Mouse (Mus musculus): ENCODE measurements around the gene Hist1h2bn. TPM values are rescaled to one million over a fixed set of nuclear protein-coding genes. Genes with fewer than 3 reads are reported as not detected.

The Hist1h2bn gene
- total and polyA plus RNA-seq, 3 experiments, result 5.6 to 1,714 TPM; not detected in 1

GRCm38 (mm10) chr13:21751417-21751816, 2.5 kb upstream of the Hist1h2bn start:
- no peaks in the 10 kb centered on the region; the same call in 1 of the 2 replicates for H3K79me2 ChIP-seq (ENCODE audit: control insufficient read depth, insufficient read depth, low read length, poor library complexity)
- H3K4me3 ChIP-seq (ENCODE audit: control insufficient read depth in 1 of 2, insufficient read depth in 1 of 2, low read depth in 2 of 2, low read length in 2 of 2), result peak overlapping the region in 1 of 2 experiments; percentile 6; a peak in 1 of 4 replicates
- H3K9ac ChIP-seq (ENCODE audit: control insufficient read depth, low read depth, low read length, poor library complexity, severe bottlenecking), result peak overlapping the region; percentile 80
- peaks cover 0 to 32% of the 10 kb centered on the region in 2 experiments; a peak in 2 of 4 replicates for H3K36me3 ChIP-seq (ENCODE audit: control insufficient read depth in 1 of 2, insufficient read depth in 2 of 2, low read length in 2 of 2)
- TF ChIP-seq TBP (IDR thresholded peaks at IDR 0.05; ENCODE audit: low read depth, low read length), result peak; percentile 63; the same call in 1 of the 2 replicates
- TF ChIP-seq GATA1 (IDR thresholded peaks at IDR 0.05; ENCODE audit: low read depth, low read length), result no peak
- peak overlapping the region; percentile 94 for H3K27ac ChIP-seq (ENCODE audit: control insufficient read depth, low read depth, low read length)
- no peaks in the 10 kb centered on the region for H3K9me3 ChIP-seq (replicated peaks; ENCODE audit: insufficient read depth, low read length)
- H3K4me1 ChIP-seq (ENCODE audit: control insufficient read depth in 1 of 2, insufficient read depth in 2 of 2, low read length in 2 of 2), result peaks cover 0 to 14% of the 10 kb centered on the region in 2 experiments; a peak in 2 of 4 replicates
- DNase-seq (ENCODE audit: low read depth, low spot score), result peak; percentile 80
- no peaks in the 10 kb centered on the region for H3K27me3 ChIP-seq (ENCODE audit: control insufficient read depth in 1 of 2, insufficient read depth in 2 of 2, low read length in 2 of 2)

DNA sequence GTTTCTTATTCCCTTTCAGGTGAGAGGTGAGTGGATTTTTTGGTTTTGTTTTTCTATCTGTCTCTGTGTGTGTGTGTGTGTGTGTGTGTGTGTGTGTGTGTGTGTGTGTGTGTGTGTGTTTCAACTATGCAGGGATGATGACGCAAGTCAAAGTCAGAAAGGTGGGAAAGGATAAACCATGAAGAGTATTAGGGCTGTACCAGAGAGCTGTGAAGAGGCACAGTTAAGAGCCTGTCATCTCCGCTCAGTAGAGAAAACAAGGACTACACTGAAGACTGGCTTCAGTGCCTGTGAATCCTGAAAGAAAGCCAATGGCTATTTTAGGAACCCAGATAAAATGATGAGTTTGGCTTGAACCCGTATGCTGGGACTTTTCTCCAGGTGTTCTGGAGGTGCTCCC, 2.1 kb upstream of the Hist1h2bn start:
- Histone ChIP-seq H3K27ac (ENCODE audit: control insufficient read depth, low read depth, low read length) (peak overlapping the region; percentile 94), H3K4me1 (ENCODE audit: control insufficient read depth in 1 of 2, insufficient read depth in 2 of 2, low read length in 2 of 2) (peaks cover 0 to 12% of the 10 kb centered on the region in 2 experiments; a peak in 2 of 4 replicates), H3K9ac (ENCODE audit: control insufficient read depth, low read depth, low read length, poor library complexity, severe bottlenecking) (peak overlapping the region; percentile 80), H3K79me2 (ENCODE audit: control insufficient read depth, insufficient read depth, low read length, poor library complexity) (no peaks in the 10 kb centered on the region; the same call in 1 of the 2 replicates), H3K36me3 (ENCODE audit: control insufficient read depth in 1 of 2, insufficient read depth in 2 of 2, low read length in 2 of 2) (peaks cover 0 to 31% of the 10 kb centered on the region in 2 experiments; a peak in 2 of 4 replicates), H3K9me3 (replicated peaks; ENCODE audit: insufficient read depth, low read length) (no peaks in the 10 kb centered on the region), H3K4me3 (ENCODE audit: control insufficient read depth in 1 of 2, insufficient read depth in 1 of 2, low read depth in 2 of 2, low read length in 2 of 2) (peak overlapping the region; percentile 6 to 39), H3K27me3 (ENCODE audit: control insufficient read depth in 1 of 2, insufficient read depth in 2 of 2, low read length in 2 of 2) (no peaks in the 10 kb centered on the region)
- peak; percentile 81 for DNase-seq (ENCODE audit: low read depth, low spot score)
- TF ChIP-seq ZNF384 (IDR thresholded peaks at IDR 0.05; ENCODE audit: low read depth, low read length) (no peak), NRF1 (IDR thresholded peaks at IDR 0.05; ENCODE audit: insufficient read depth, low read depth, low read length, poor library complexity, severe bottlenecking) (no peak)

- TF ChIP-seq USF1 (IDR thresholded peaks at IDR 0.05; ENCODE audit: low read depth, low read length) (no peak), TBP (IDR thresholded peaks at IDR 0.05; ENCODE audit: low read depth, low read length) (peak; percentile 43; the same call in 1 of the 2 replicates)
- DNase-seq (ENCODE audit: low read depth, low spot score), result peak; percentile 82
- Histone ChIP-seq H3K4me1 (ENCODE audit: control insufficient read depth in 1 of 2, insufficient read depth in 2 of 2, low read length in 2 of 2) (peaks cover 0 to 10% of the 10 kb centered on the region in 2 experiments; a peak in 2 of 4 replicates), H3K4me3 (ENCODE audit: control insufficient read depth in 1 of 2, insufficient read depth in 1 of 2, low read depth in 2 of 2, low read length in 2 of 2) (peak overlapping the region; percentile 5 to 39), H3K79me2 (ENCODE audit: control insufficient read depth, insufficient read depth, low read length, poor library complexity) (no peaks in the 10 kb centered on the region; the same call in 1 of the 2 replicates), H3K27me3 (ENCODE audit: control insufficient read depth in 1 of 2, insufficient read depth in 2 of 2, low read length in 2 of 2) (no peaks in the 10 kb centered on the region), H3K27ac (ENCODE audit: control insufficient read depth, low read depth, low read length) (peak overlapping the region; percentile 94), H3K9me3 (replicated peaks; ENCODE audit: insufficient read depth, low read length) (no peaks in the 10 kb centered on the region), H3K36me3 (ENCODE audit: control insufficient read depth in 1 of 2, insufficient read depth in 2 of 2, low read length in 2 of 2) (peaks cover 0 to 29% of the 10 kb centered on the region in 2 experiments; a peak in 2 of 4 replicates), H3K9ac (ENCODE audit: control insufficient read depth, low read depth, low read length, poor library complexity, severe bottlenecking) (peak overlapping the region; percentile 80)
Measured at GRCm38 (mm10) chr13:21752356-21752755, 1.6 kb upstream of the Hist1h2bn start.

DNA sequence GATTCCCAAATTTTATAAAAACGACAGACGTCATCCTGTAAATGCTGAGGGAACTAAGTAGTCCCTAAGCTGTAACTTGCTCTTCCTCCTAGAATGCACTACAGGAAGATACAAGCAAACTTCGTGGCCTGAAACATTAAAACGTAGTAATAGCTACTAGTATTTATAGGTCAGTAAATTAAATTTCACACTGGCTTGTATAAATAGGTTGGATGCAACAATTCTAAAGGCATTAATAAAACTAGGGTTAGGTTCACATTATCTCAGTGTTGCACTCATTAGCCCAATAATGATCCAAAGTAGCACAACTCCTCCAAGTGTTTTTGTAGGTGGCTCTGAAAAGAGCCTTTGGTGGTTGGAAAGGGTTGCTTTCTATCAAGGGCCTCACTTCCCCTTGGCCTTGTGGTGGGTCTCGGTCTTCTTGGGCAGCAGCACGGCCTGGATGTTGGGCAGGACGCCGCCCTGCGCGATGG, 836 bp upstream of the Hist1h2bn start:
- peak; percentile 84 for DNase-seq (ENCODE audit: low read depth, low spot score)
- Histone ChIP-seq H3K27me3 (ENCODE audit: control insufficient read depth in 1 of 2, insufficient read depth in 2 of 2, low read length in 2 of 2) (no peaks in the 10 kb centered on the region), H3K9me3 (replicated peaks; ENCODE audit: insufficient read depth, low read length) (no peaks in the 10 kb centered on the region), H3K27ac (ENCODE audit: control insufficient read depth, low read depth, low read length) (peak overlapping the region; percentile 94), H3K4me3 (ENCODE audit: control insufficient read depth in 1 of 2, insufficient read depth in 1 of 2, low read depth in 2 of 2, low read length in 2 of 2) (peak overlapping the region; percentile 5 to 55; a peak in 3 of 4 replicates), H3K9ac (ENCODE audit: control insufficient read depth, low read depth, low read length, poor library complexity, severe bottlenecking) (peak overlapping the region; percentile 80), H3K79me2 (ENCODE audit: control insufficient read depth, insufficient read depth, low read length, poor library complexity) (no peaks in the 10 kb centered on the region; the same call in 1 of the 2 replicates), H3K4me1 (ENCODE audit: control insufficient read depth in 1 of 2, insufficient read depth in 2 of 2, low read length in 2 of 2) (peaks cover 0 to 7% of the 10 kb centered on the region in 2 experiments; a peak in 2 of 4 replicates), H3K36me3 (ENCODE audit: control insufficient read depth in 1 of 2, insufficient read depth in 2 of 2, low read length in 2 of 2) (peaks cover 0 to 26% of the 10 kb centered on the region in 2 experiments; a peak in 2 of 4 replicates)
- TF ChIP-seq POLR2A (IDR thresholded peaks at IDR 0.05; ENCODE audit: control insufficient read depth in 1 of 2, insufficient read depth in 1 of 2, low read depth in 1 of 2, low read length in 2 of 2, poor library complexity in 1 of 2) (peak; percentile 77 to 94; a peak in 3 of 4 replicates), POLR2AphosphoS5 (IDR thresholded peaks at IDR 0.05; ENCODE audit: borderline replicate concordance, low read depth, low read length) (peak; percentile 94; the same call in 1 of the 2 replicates), CHD1 (IDR thresholded peaks at IDR 0.05; ENCODE audit: low read depth, low read length) (no peak)

All from MEL (cell line).